Mouse (Mus musculus) midbrain, embryonic 11.5 days (tissue): ENCODE measurements around the gene Palld. TPM values are rescaled to one million over a fixed set of nuclear protein-coding genes. Genes with fewer than 3 reads are reported as not detected.

ENCODE experiments used
- ATAC-seq: fragments of 200-750 bp; cut with Nextera tagmentation; 2 replicates; pipeline ENCODE4 v1.8.0; 2017; ENCODE audit warnings: moderate TSS enrichment, moderate library complexity; ENCODE audit not compliant: low FRiP score
- DNase-seq: peaks from one replicate; pipeline ENCODE4 v3.0.0; 2015; ENCODE audit warnings: low spot score; ENCODE audit errors: missing footprints
- H3K27ac ChIP-seq: fragments of 300-500 bp; sonication (generic); 2 replicates; pipeline ENCODE4 v1.5.1; 2014; ENCODE audit warnings: low read depth, low read length
- H3K27me3 ChIP-seq: fragments of 300-500 bp; sonication (generic); 2 replicates; pipeline ENCODE4 v1.6.1; 2014; ENCODE audit warnings: mild to moderate bottlenecking, low read length, moderate library complexity, mixed read lengths; ENCODE audit not compliant: control insufficient read depth, insufficient read depth
- H3K36me3 ChIP-seq: fragments of 300-500 bp; sonication (generic); 2 replicates; pipeline ENCODE4 v1.6.1; 2014; ENCODE audit warnings: mild to moderate bottlenecking, low read length, moderate library complexity, mixed read lengths; ENCODE audit not compliant: control insufficient read depth, insufficient read depth
- H3K4me1 ChIP-seq: fragments of 300-500 bp; sonication (generic); 2 replicates; pipeline ENCODE4 v1.6.1; 2014; ENCODE audit warnings: low read length; ENCODE audit not compliant: control insufficient read depth, insufficient read depth
- H3K4me2 ChIP-seq: fragments of 300-500 bp; sonication (generic); 2 replicates; pipeline ENCODE4 v1.6.1; 2014; ENCODE audit warnings: mild to moderate bottlenecking, moderate library complexity
- H3K4me3 ChIP-seq: fragments of 300-500 bp; sonication (generic); 2 replicates; pipeline ENCODE4 v1.5.1; 2014; ENCODE audit warnings: low read depth, low read length
- H3K9ac ChIP-seq: fragments of 300-500 bp; sonication (generic); 2 replicates; pipeline ENCODE4 v1.6.1; 2014; ENCODE audit warnings: low read length
- H3K9me3 ChIP-seq: fragments of 300-500 bp; sonication (generic); 2 replicates; pipeline ENCODE4 v1.6.1; 2016; ENCODE audit warnings: low read length; ENCODE audit not compliant: control insufficient read depth
- WGBS: fragments of 180-500 bp; shearing (Covaris S2); extraction: QIAGEN DNeasy Blood & Tissue Kit; methylation state at CpG from one replicate; pipeline ENCODE4 v1.1.7; 2014; 5-methylcytosine and 5-hydroxymethylcytosine counted together
- polyA plus RNA-seq: library from polyadenylated mRNA; unstranded; fragments of >200 nt; fragmentation: Nextera tagmentation; extraction: Ambion mirVana; gene quantifications from 2 replicates; pipeline ENCODE4 v1.2.1, GENCODE M21; 2014

Palld gene
- polyA plus RNA-seq, 1 experiment from 2014 or later: 40.4 TPM

DNA sequence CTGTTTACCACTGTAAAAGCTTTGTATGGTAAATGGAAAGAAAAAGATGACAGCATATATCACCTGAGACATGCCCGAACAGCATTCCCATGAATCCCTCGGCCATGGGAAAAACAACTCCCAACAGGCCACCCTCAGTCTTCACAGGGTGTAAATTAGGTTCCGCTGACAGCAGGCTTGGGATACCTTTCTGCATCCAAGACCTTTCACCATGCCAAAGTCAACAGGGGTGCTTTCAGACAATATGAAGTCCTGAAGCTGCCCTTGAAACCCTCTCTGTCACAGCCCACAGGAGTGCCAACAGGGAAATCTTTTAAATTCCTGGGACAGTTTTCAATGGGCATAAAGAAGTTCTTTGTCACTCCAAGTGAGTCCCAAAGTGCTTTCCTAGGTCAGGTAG lies 285.4 kb downstream of the Palld start:
- H3K4me1 ChIP-seq: no peaks in the 10 kb centered on the region
- H3K4me2 ChIP-seq: no peak overlapping the region
- H3K9ac ChIP-seq: no peak overlapping the region
- H3K9me3 ChIP-seq: no peaks in the 10 kb centered on the region
- H3K36me3 ChIP-seq: no peaks in the 10 kb centered on the region
- H3K4me3 ChIP-seq: no peak overlapping the region
- WGBS: 92% methylated on average over 3 of the region's 3 CpGs
- no peak for ATAC-seq
- H3K27me3 ChIP-seq: no peaks in the 10 kb centered on the region
- H3K27ac ChIP-seq: no peak overlapping the region
- no peak for DNase-seq

DNA sequence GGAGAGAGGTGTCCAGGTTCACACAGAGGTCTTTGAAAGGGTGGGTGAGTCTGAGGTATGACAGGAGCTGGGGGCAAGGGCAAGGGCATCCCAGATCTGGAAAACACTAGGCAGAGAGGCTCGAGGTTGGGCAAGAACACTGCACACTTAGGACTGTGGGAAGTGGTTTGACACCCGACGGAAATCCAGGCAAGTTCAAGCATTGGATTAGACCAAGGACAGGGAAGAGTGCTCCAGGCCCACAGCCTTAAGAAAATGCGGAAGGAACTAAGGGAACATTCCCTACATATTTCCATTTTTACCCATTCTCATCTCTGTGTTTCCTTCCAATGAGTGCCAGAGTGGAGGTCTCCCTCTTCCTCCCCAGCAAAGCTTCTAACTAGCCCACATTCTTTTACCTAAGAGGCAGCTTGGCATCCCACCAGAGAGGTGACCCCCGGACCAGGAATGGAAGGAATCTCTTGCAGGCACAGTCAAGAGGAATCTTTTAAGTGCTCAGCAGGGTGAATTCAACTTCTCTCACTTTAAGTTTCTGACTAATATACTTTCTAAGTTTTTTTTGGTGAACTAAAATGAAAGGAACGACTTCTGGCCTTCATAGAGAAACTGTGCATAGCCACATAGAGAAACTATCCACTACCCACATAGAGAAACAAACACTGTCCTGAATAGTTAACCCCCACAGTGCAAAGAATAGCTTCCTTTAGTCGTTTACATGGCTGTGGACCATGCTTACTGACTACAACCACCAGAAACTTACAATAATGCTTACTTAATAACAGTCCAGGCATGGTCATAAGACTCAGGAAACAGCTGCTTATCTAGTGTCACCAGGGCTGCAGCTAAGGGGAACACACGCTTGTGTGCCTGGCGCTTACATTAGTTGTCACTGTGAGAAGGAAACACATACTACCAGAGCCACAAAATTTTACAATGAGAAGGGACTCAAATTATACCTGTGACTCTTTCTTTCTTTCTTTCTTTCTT lies 286.5 kb downstream of the Palld start:
- H3K4me1 ChIP-seq: no peaks in the 10 kb centered on the region
- no peaks in the 10 kb centered on the region for H3K9me3 ChIP-seq
- H3K36me3 ChIP-seq: no peaks in the 10 kb centered on the region
- H3K27ac ChIP-seq: no peak overlapping the region
- 77% methylated on average over 9 of the region's 9 CpGs for WGBS
- H3K27me3 ChIP-seq: no peaks in the 10 kb centered on the region
- H3K4me3 ChIP-seq: no peak overlapping the region
- ATAC-seq: no peak
- H3K4me2 ChIP-seq: no peak overlapping the region
- H3K9ac ChIP-seq: no peak overlapping the region
- no peak for DNase-seq

DNA sequence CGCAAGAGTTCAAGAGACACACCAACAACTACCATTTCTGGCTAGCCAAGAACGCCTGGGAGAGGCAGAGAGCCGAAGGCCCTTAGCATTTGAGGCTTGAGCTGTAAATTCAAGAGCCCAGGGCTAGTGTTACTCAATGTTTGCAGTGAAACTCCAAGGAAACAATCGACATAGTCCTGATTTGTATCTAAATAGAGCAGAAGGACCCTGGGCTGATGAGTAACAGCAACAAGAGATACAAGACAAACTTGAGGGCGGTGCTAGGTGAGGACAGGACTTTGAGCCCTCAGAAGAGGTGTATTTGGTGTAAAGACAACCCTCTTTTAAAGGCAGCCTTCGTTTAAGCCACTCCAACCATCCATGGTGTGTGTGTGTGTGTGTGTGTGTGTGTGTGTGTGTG lies 290.7 kb downstream of the Palld start:
- H3K4me2 ChIP-seq: no peak overlapping the region
- 87% methylated on average over 6 of the region's 6 CpGs for WGBS
- H3K9me3 ChIP-seq: no peaks in the 10 kb centered on the region

DNA sequence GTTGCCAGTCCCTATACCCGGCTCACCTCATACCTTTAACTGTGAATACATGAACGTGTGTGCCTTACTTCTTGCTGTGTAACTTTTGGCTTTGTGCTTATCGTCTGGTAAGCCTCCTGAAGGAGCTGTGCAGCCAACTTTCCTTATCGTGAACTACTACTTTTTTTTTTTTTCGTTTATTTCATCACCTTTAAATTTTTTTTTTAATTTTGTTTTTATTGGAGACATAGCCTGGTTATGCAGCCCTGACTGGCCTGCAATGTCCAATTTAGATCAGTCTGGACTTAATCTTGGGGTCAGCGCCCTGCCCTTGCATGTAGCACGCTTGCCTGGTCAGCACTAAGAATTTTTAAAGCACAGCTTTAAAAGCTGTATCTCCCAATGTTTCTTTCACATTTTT lies 291.4 kb downstream of the Palld start:
- no peak overlapping the region for H3K4me2 ChIP-seq
- H3K27ac ChIP-seq: no peak overlapping the region
- peaks cover 4% of the 10 kb centered on the region; the same call in 1 of the 2 replicates for H3K4me1 ChIP-seq
- ATAC-seq (no peak), DNase-seq (no peak)
- no peaks in the 10 kb centered on the region for H3K36me3 ChIP-seq
- H3K9ac ChIP-seq: no peak overlapping the region
- no peak overlapping the region for H3K4me3 ChIP-seq
- no peaks in the 10 kb centered on the region for H3K27me3 ChIP-seq
- 85% methylated on average over 7 of the region's 7 CpGs for WGBS
- H3K9me3 ChIP-seq: no peaks in the 10 kb centered on the region

More for the DNA sequence above, 290.7 kb downstream of the Palld start:
- Histone ChIP-seq H3K36me3 (no peaks in the 10 kb centered on the region), H3K4me1 (peaks cover 4% of the 10 kb centered on the region; the same call in 1 of the 2 replicates), H3K27ac (no peak overlapping the region), H3K9ac (no peak overlapping the region), H3K4me3 (no peak overlapping the region), H3K27me3 (no peaks in the 10 kb centered on the region)
- DNase-seq (no peak), ATAC-seq (no peak)

DNA sequence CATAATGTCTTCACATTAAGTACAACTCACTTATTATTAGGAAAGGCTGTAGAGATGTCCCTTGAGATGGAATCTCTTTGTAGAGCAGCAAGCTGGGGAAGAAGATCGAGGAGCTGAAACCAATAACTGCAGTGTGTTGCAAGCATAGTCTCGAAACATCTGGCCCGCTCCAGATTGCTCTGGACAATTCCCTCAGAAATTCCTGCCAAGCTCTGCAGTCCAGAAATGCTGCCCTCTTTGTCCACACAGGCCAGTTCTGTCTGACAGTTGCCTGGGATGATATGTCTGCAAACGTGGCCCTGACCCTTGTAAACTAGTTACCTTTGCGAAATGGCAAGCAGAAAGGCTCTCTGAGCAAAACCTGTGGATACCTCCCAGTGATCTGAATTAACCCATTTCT lies 291.9 kb downstream of the Palld start:
- DNase-seq (no peak), ATAC-seq (no peak)
- H3K27me3 ChIP-seq: no peaks in the 10 kb centered on the region
- H3K36me3 ChIP-seq: no peaks in the 10 kb centered on the region
- no peaks in the 10 kb centered on the region for H3K9me3 ChIP-seq
- no peak overlapping the region for H3K4me3 ChIP-seq
- H3K4me1 ChIP-seq: peaks cover 4% of the 10 kb centered on the region; the same call in 1 of the 2 replicates
- H3K9ac ChIP-seq: no peak overlapping the region
- H3K27ac ChIP-seq: no peak overlapping the region
- H3K4me2 ChIP-seq: no peak overlapping the region
- 80% methylated on average over 5 of the region's 5 CpGs for WGBS

DNA sequence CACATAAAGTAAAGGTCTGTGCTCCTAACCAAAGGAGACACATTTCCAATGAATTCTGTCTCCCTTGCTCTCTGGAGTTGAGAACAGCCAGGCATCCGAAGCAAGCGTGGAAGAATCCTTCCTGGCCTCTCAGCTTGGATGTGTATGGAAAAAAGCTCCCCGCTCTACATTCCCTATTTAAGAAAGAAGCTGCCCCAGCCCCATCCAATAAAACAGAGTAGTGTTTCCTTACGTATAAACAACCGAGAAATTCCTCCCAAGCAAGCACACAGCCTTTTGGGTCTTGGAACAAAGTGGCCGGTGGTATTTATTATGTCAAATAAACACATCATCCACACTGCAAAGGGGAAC lies 295.1 kb downstream of the Palld start:
- ATAC-seq: no peak
- DNase-seq: no peak
- no peaks in the 10 kb centered on the region for H3K36me3 ChIP-seq
- H3K27me3 ChIP-seq: no peaks in the 10 kb centered on the region
- H3K9ac ChIP-seq: peak overlapping the region; percentile 14; the same call in 1 of the 2 replicates
- H3K27ac ChIP-seq: no peak overlapping the region
- H3K4me2 ChIP-seq: no peak overlapping the region
- H3K9me3 ChIP-seq: no peaks in the 10 kb centered on the region
- H3K4me1 ChIP-seq: peaks cover 4% of the 10 kb centered on the region; the same call in 1 of the 2 replicates
- WGBS: 48% methylated on average over 6 of the region's 6 CpGs
- no peak overlapping the region for H3K4me3 ChIP-seq

DNA sequence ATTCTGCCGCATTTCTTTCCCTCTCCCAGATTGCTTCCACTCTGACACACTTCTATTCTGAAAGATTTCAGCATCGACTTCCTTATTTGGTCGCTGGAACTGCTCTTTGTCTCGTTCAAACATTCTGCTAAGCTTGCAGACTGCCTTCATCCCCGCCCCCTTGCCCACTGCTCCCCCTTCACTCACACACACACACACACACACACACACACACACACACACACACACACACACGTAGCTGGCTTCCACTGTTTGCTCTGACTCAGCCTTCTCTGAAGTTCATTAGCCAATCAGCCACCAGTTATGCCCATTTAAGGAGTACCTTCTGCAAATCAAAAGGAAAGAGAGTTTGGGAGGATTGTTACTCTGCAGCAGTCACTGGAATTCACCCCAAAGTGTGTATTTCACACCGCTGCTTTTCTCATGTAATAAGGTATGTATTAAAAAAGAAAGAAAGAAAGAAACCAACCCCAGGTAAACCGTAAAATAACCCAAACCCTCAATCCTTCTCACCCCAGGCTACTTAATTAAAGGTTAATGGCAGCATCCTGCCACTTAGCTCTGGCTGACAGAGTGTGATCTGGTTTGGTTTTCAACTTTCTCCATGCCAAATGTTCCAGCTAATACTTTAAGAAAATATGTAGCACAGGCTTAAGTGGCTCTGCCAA lies 295.6 kb downstream of the Palld start:
- Histone ChIP-seq H3K27ac (no peak overlapping the region; the same call in 1 of the 2 replicates), H3K36me3 (no peaks in the 10 kb centered on the region), H3K27me3 (no peaks in the 10 kb centered on the region), H3K9ac (peak overlapping the region; percentile 33; the same call in 1 of the 2 replicates), H3K9me3 (no peaks in the 10 kb centered on the region), H3K4me3 (no peak overlapping the region), H3K4me1 (peaks cover 4% of the 10 kb centered on the region; the same call in 1 of the 2 replicates), H3K4me2 (peak overlapping the region; percentile 17; the same call in 1 of the 2 replicates)
- DNase-seq: peak; percentile 92
- WGBS: 17% methylated on average over 8 of the region's 8 CpGs
- peak; percentile 86 for ATAC-seq

DNA sequence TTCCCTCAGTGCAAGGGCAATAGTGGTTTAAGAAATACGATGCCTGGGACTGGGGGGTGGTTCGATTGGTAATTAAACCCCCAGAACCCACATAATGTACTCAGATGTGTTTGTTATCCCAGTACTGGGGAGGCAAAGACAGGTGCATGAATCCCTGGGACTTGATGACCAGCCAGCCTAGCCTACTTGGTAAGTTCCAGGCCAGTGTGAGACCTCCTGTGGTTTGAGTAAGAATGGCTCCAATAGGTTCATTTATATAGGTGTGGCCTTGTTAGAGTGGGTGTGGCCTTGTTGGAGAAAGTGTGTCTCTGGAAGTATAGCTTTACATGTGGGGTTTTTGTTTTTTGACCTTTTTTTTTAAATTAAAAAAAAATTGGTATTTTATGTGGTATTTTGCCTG lies 297.6 kb downstream of the Palld start:
- no peak overlapping the region for H3K27ac ChIP-seq
- H3K9me3 ChIP-seq: no peaks in the 10 kb centered on the region
- no peaks in the 10 kb centered on the region for H3K36me3 ChIP-seq
- no peaks in the 10 kb centered on the region for H3K27me3 ChIP-seq
- DNase-seq (no peak), ATAC-seq (no peak)
- H3K9ac ChIP-seq: no peak overlapping the region
- H3K4me3 ChIP-seq: no peak overlapping the region
- H3K4me1 ChIP-seq: peaks cover 4% of the 10 kb centered on the region; the same call in 1 of the 2 replicates
- no peak overlapping the region for H3K4me2 ChIP-seq
- WGBS: 91% methylated on average over 2 of the region's 2 CpGs

DNA sequence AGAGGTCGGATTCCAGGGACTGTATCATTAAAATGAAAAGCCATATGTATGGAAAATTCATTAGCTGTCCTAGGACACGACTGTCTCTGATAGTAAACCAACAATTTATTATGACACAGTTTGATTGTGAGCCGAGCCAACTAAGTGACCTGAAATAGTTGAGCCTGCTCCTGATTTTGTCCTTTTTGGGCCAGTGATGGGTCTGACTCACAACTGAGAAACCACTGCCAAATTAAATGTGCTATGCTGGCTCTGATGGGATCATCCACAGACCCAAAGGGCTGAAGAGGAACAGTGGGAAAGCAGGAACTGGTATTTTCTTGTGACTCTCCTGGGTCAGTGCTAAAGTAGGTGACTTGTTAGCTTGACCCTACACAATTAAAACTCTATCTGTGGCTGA lies 305.6 kb downstream of the Palld start:
- 79% methylated on average over 3 of the region's 3 CpGs for WGBS
- H3K9ac ChIP-seq: no peak overlapping the region
- ATAC-seq: no peak

More for the DNA sequence above, 305.6 kb downstream of the Palld start:
- no peaks in the 10 kb centered on the region for H3K36me3 ChIP-seq
- no peaks in the 10 kb centered on the region for H3K9me3 ChIP-seq
- H3K27ac ChIP-seq: no peak overlapping the region
- DNase-seq: no peak
- H3K4me1 ChIP-seq: peaks cover 14% of the 10 kb centered on the region; the same call in 1 of the 2 replicates
- no peak overlapping the region for H3K4me2 ChIP-seq
- H3K4me3 ChIP-seq: no peak overlapping the region
- H3K27me3 ChIP-seq: no peaks in the 10 kb centered on the region
